Mouse (Mus musculus) lung, postnatal 14 days (tissue): ENCODE measurements around the gene Ext2.

ENCODE experiments used
- DNase-seq: peaks from one replicate; pipeline ENCODE4 v3.0.0; 2021

Gene Ext2

DNA sequence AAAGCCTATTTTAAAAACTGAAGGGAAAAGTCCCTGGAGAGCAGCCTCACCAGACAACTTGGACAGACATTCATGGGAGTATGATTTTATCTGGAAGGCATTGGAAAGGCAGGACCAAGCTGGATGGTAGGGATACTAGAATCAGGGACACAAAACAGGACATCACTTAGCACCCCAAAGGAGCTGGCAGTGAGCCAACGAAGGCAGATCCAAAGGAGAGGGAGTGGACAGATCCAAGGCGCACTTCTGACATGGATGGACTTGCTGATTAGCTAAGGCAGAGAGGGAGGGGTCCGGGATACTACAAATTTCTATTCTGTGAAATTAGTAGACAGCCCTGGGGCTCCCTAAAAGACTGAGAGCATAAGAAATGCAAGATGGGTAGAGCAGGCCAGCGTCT, 16.8 kb downstream of the Ext2 start:
- no peak for DNase-seq

GRCm38 (mm10) chr2:93805066-93805465, 17.3 kb downstream of the Ext2 start:
- no peak for DNase-seq

DNA sequence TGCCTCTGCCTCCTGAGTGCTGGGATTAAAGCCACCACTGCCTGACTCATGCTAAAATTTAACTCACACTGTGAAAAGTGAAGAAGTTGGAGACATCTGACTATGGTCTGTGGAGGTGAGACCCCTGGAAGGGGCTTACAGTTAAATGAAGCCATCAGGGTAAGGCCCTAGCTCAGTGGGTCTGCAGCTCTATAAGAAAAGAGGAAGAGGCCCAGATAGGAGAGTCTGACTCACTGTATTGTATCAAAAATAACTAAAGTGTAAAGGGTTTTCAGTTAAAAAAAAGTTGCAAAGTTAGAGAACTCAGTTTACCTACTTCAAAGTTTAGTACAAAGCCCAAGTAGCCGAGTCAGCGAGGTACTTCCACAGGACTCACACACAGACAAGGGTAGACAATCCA, 19.4 kb downstream of the Ext2 start:
- DNase-seq: no peak

DNA sequence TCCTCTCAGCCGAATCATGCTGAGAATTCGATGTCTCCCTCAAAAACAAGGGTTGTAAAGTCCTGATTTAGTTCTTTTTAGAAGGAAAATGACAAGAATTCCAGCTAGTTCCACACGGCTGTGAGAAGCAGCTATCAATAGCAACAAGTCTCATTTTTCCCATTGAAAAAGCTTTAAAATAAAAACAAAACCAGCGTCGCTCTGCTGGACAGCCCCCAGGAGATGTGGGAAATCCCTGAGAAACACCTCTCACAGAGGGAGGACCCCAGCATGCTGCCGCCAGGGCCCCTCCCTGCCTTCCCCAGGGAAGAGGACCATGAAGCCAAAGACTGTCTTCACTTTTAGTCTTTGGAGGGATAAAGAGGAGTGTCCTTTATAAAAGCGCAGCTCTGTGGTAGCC, 21.3 kb downstream of the Ext2 start:
- no peak for DNase-seq

DNA sequence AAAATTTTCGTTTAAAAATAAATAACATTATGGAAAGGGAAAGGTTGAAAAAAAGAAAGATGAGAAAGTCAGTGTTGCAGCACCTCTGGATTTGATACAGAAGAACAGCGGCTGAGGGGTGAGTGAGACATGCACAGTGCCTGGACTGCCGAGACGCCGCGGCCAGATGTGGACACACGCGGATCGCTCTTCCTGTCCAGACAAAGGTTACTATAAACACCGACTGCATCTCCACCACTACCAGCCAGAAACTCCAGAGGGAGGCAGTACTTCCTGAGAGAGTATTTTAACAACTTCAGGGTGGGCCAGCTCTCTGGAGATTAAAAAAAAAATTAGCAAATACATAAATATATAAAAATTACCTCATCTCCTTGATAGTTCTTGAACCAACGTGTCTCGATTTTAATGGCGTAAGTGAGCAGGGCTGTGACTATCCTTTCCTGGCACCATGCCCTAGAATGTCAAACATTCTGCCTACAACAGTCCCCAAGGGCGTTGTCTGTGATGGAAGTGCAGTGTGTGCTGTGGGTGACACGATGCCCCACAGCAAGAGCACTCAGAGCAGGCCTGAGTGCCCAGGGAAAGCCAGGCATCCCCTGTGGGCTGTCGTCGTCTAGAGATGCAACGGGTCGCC, 25.1 kb downstream of the Ext2 start:
- DNase-seq: peak; percentile 51

GRCm38 (mm10) chr2:93794375-93794774, 28.0 kb downstream of the Ext2 start:
- no peak for DNase-seq

GRCm38 (mm10) chr2:93791516-93792499, 30.6 kb downstream of the Ext2 start:
- peak; percentile 77 for DNase-seq

DNA sequence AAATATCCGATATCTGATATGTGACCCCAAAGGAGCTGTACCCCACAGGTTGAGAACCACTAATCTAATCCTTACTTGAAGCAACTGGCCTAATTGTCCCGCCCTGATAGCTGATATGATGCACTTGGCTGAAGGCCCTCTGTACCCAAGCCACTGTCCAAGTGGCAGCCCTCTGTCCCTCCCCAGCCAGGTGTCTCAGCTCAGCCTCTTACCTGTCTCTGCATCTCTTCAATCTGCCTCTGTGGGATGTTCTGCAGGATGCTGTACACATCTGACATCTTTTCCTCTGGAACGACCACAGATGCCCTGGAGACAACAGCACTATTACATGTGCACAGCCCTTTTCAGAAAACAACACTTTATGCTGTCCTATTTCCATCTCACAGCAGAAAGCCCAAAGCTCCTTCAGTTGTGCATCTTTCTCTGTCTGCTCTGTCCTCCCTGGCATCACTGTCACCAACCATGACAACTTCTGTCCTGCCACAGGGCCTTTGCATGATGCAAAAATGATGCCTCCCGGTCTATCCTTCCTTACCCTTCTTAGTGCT, 31.5 kb downstream of the Ext2 start:
- DNase-seq: no peak

DNA sequence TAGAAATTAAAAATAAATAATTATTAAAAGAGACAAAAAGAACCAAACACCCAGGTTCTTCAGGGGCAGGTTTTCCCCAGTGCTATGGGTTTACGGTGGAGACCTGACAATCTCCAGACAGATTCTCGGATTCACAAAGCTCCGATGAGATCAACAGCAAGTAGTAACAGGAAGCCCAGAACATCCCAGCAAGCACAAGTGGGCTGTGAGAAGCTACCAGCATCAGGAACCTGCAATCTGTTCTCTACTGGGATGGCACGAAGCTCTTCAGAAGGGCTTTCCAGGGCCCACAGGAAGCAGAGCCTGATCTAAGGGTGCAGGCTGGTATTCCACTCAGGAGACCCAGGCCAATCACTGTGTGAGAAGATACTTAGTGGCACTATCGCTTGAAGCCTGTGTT, 33.8 kb downstream of the Ext2 start:
- no peak for DNase-seq

DNA sequence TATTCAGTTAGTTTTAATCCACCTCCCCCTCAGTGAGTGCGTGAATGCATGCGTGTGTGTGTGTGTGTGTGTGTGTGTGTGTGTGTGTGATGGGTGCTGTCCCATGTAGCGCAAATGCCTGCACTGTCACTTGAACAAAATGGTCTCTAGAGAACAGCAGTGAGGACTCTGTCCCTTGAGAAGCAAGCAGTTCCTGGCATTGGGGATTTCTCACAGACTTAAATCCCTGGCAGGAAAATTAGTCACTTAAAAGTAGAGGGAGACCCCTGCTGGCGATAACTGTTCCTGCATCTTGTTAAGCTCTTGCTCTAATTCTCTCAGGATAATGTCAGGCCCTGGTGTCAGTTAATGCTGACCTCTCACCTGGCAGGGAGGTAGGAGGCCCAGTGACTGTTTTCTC, 36.2 kb downstream of the Ext2 start:
- peak; percentile 84 for DNase-seq

GRCm38 (mm10) chr2:93785432-93785798, 37.0 kb downstream of the Ext2 start:
- no peak for DNase-seq

DNA sequence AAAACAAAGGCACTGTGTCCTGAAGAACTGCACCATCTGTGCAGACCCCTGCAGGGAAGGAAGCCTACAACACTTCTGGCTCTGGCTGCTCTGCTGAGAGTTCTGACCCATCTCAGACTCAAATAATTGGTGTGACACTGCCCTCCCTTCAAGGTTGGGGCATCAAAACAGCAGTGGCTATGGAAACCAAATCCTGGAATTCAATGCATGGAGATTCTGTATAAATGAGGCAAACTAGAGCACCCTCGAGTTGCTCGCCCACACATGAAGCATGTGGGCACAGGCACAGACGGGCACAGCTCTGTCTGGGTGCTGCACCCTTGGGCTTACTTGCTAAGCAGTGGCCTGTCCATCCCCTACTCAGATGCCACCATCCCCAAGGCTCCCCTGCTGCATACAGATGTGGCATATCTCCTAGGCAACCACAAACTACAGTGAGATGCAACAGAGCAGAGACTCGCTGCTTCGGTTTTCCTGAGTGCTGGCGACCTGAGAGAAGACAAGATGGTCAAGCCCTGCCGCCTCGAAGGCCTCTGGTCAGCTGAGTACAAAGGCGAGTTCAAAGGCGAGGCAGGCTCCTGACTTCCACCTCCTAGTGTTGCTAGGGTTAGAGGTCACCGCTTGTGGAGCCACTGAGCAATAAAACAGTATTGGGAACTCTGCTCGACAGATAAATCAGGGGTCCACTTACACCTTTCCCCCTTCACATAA, 37.5 kb downstream of the Ext2 start:
- no peak for DNase-seq

GRCm38 (mm10) chr2:93783926-93784539, 38.3 kb downstream of the Ext2 start:
- DNase-seq: no peak

- DNase-seq: no peak
These were observed 39.7 kb downstream of the Ext2 start for GRCm38 (mm10) chr2:93782682-93783081.

GRCm38 (mm10) chr2:93782156-93782555, 40.2 kb downstream of the Ext2 start:
- DNase-seq: no peak

DNA sequence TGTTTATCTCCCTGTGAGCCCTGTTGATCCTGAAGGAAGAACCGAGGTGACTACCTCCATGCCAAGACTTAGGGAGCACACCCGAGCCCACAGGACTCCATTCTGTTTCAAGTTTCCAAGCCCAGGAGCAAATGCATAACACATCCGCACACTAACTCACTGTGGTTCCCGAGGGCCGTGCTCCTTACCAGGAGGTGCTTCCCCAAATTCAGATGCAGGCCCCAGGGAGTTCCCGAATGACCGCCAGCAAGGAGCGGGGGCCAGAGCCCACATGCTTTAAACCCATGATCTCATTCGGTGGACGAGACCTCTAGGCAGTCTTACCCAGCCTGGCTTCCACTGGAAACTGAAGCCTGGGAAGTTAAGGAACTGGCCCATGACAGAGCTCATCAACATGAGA, 41.8 kb downstream of the Ext2 start:
- DNase-seq: no peak

GRCm38 (mm10) chr2:93779897-93780208, 42.5 kb downstream of the Ext2 start:
- DNase-seq: no peak

DNA sequence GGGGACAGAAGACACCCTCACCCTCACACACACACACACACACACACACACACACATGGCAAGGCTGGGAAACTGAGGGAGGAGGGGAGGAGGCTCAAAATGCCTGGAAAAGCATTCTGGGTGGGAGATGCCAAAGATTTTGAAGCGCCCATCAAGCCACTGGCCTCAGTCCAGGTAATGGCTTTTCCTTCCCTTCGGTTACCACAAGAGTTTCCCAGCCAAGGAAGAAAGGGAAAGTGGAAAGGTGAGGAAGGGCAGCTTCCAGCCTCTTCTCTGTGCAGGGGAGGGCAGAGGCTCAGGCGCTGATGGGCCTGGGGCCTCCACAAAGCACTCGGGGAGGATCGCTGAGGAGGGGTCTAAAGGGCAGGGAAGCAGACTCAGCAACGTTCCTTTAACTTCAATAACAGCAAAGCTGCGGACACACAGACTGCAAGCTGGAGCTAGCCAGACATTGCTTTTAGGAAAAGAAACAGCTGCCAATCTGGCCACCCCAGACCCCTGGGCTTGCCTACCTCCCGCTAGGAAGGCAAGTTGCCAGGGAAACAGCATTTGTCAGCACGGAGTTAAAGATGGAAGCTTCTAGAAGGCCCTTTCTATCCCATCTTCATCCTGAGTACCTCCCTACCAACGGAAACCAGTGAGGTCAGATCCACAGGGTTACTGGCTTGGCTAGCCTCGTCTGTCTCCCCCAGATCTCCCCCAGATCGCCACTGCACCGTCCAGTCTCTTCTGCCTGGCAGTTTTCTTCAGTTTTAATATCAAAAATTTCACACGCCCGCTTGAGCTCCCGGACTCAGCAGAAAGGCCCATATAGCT, 43.1 kb downstream of the Ext2 start:
- no peak for DNase-seq

GRCm38 (mm10) chr2:93778616-93779015, 43.8 kb downstream of the Ext2 start:
- DNase-seq: no peak

DNA sequence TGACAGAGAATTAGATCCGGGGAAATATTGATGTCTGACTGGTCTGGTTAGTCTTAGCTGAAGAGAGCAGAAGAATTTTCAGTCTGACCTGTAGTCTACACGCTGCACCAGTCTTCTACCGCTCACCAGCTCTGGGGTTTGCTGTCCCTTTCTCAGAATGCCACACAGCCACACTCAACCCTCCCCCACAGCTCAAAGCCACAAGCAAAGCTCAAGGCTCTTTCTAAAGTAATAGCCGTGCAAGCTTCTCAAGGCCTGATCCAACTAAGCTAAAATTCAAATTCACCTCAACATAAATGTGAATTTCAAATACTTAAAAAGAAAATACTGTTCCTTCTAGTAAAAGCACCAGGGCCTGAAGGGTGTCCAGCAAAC, 45.3 kb downstream of the Ext2 start:
- DNase-seq: no peak

DNA sequence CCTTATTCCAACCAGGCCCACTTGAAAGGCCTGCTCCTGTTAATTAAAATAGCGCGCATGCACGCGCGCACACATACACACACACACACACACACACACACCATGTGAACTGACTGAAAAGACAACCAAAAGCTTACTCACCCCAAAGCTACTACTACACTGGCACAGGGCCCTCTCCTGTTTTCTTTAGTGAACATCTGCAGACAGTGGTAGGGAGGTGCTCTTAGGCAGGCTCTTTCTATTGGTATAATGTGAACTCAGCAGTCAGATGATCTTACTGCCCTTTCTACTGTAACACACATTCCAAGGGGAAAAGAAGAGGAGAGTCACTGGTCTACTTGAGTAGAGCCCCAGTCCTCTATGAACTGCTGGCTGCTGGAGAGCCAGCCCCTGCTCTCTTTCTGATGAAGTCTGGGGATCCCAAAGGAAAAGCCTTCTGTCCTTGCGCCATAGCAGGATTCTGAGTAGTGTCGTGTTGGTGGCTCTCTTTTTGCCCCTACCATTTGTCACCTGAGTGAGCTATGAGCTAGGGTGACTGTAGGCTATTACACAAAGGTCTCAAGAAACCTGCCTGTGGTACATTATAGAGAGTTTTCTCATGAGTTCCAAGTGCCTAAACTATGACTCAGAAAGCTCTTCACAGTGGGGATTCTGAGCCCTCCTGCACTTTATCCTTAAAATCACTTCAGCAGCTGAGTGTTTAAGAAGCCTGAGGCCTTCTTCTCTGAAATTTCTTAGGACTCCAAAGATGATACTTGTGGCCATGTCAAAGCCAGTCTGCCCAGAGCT, 45.9 kb downstream of the Ext2 start:
- DNase-seq: no peak
